Mouse (Mus musculus): Measurements from ENCODE around the gene St3gal4.

DNA sequence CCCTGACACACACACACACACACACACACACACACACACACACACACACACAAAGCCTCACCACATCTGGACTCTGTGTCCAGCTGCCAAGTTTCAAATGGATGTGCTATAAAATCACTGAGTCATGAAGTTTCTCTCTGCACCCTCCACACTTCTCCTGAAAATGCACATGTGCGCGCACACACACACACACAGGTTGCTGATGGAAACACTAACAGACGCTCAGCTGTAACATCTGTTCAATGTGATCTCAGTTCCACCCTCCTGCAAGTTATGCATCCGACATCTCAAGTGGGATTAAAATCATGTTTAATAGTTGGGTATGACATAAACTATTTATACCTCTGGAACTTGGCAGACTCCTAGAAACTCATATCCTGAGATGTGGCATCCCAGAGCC, 115.0 kb downstream of the St3gal4 start:
- TF ChIP-seq CTCF (IDR thresholded peaks at IDR 0.05; ENCODE audit: low read depth) (no peak), EP300 (IDR thresholded peaks at IDR 0.05; ENCODE audit: low read depth) (no peak)
